Mouse (Mus musculus): Measurements from ENCODE around the gene Ppp2r2d.

Ppp2r2d gene

DNA sequence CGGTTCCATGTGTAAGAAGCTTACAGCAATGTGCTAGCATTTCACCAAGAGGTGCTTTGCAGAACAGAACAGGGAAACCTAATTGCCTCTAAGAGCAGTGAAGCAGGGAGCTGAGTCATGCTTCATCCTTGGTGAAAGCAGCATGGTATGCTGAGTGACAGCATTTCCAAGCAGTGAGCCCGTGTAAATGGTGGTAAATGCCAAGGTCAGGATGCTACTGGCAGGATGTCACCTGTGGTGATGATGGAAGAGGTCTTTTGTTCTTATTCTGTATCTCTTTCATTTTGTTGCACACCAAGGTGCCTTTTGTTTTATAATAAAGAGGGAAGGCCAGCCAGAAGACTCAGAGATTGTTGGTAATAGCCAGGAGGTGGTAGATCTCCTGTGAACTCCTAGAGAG is 10.8 kb downstream of the Ppp2r2d start:
- no peak for DNase-seq (ENCODE audit: low spot score in 2 of 2)

DNA sequence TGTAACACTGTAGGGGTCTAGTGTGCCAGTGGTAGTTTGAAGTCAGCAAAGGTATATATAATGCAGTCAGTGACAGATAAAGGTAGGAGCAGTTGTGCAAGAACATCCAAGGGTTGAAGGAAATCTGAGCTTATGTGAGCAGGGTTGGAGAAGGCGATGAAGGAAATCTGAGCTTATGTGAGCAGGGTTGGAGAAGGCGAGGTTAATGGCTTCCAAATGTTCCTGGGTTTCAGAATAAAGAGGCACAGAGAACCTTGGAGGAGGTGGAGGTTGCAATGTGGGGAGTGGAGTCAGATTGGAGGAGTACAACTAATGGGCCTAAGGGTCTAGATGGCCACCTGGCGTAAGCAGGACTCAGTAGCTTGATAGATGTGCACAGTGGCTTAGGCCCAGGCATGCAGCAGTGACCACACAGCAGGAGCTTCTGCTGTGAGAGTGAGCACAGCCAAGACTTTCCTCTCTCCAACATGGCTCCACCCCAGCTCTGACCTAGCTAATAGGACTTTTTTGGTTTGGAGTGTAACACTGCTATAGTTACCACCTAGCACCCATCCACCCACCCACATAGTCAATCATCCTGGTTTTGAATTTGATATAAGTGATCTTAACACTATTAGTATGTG is 18.2 kb downstream of the Ppp2r2d start:
- DNase-seq (ENCODE audit: low spot score in 2 of 2): no peak

DNA sequence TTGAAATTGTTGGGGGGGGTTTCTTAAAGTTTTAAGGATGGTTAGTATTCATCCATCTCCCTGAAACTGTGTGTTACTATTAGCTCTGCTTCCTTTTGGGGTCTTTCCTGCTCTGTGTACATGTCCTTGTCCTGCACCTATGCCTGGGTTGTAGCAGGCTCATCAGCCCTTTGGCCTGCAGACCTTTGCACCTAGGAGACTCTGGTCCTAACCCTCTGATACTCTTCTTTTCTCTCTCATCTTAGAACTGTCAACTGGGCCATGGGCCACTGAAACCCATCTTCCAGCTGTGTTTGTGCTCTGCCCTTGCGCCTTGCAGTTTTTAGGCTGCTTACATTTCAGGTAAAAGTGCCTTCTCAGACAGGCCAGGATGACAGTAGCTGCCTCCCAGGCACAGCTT is 18.9 kb downstream of the Ppp2r2d start:
- DNase-seq (ENCODE audit: low spot score in 2 of 2): no peak

DNA sequence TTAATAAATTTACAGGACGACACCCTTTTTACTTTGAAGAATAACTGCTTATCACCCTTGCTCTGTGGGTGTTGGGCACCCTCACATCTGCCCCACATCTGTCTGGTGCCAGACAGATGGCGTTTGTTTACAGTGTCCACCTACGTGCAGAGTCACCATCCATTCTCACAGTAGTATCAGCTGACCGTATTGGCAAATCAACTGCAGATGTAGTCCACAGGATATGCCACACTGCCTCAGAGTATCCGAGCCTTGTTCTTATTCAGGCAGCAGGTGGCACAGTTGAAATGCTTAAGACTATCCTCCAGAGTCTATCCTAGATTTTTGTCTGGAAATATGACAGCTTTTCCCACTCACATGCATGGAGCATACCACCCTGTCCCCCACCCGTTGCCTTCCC is 21.4 kb downstream of the Ppp2r2d start:
- no peak for DNase-seq (ENCODE audit: low spot score in 2 of 2)

DNA sequence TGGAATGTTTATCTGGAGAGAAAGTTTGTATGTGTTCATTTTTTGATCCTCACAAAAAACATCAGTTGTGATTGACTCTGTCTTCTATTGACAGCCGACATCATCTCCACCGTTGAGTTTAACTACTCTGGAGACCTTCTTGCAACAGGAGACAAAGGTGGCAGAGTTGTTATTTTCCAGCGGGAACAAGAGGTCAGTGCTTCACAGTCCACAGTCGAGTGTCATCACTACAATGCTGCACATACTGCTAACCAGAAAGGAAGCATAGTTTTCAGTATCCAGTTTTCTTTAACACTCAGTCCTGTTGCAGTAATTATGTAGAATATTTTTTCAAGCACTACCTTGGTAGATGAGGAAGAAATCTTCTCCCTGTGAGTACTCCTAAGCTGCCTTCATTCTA is 22.4 kb downstream of the Ppp2r2d start:
- no peak for DNase-seq (ENCODE audit: low spot score in 2 of 2)

DNA sequence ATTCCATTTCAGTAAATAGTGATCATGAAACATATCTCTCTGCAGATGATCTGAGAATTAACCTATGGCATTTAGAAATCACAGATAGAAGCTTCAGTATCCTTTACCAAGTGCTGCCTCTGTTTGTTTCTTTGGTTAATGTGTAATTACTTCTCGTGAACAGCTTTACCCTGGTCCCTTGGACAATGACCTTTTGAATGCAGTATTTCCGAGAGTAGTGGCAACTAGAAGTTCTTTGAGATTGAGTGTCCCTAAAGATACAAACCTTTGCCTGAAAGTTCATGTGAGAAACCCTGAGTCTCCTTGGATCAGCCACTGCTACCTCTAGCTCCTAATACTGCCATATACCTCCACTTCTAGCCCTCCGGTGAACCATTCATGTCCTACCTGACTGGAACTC is 27.1 kb downstream of the Ppp2r2d start:
- DNase-seq (ENCODE audit: low spot score in 2 of 2): no peak

DNA sequence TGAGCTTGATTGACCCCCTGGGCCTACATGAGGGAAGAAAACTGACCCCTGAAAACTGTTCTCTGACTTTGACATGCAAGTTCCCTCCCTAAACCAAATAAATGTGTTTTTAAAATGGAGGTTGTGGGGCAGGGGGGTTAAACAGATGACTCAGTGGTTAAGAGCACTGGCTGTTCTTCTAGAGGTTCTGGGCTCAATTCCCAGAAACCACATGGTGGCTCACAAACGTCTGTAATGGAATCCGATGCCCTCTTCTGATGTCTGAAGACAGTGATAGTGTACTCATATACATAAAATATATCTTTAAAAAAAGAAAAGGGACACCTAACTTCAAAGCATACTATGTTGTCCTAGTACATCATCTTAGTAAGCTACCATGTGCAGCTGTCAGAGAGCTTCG is 29.2 kb downstream of the Ppp2r2d start:
- DNase-seq (ENCODE audit: low spot score in 2 of 2): no peak

DNA sequence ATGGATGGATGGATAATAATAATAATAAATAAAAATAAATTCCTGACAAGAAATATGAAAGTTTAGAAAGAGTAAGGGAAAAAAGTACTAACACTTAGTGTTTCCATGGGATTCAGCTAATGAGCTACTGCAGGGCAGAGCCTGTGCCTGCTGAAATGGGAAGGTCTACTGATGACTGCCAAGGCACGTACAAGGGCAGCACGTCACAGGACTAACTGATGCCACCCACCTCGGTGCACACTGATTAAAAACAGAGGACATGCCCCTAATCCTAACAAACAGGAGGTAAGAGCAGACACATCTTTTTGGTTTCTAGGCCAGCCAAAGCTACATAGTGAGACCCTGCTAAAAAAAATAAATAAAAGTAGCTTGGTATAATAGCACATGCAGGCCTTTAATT is 37.8 kb downstream of the Ppp2r2d start:
- no peak for DNase-seq (ENCODE audit: low spot score in 2 of 2)

DNA sequence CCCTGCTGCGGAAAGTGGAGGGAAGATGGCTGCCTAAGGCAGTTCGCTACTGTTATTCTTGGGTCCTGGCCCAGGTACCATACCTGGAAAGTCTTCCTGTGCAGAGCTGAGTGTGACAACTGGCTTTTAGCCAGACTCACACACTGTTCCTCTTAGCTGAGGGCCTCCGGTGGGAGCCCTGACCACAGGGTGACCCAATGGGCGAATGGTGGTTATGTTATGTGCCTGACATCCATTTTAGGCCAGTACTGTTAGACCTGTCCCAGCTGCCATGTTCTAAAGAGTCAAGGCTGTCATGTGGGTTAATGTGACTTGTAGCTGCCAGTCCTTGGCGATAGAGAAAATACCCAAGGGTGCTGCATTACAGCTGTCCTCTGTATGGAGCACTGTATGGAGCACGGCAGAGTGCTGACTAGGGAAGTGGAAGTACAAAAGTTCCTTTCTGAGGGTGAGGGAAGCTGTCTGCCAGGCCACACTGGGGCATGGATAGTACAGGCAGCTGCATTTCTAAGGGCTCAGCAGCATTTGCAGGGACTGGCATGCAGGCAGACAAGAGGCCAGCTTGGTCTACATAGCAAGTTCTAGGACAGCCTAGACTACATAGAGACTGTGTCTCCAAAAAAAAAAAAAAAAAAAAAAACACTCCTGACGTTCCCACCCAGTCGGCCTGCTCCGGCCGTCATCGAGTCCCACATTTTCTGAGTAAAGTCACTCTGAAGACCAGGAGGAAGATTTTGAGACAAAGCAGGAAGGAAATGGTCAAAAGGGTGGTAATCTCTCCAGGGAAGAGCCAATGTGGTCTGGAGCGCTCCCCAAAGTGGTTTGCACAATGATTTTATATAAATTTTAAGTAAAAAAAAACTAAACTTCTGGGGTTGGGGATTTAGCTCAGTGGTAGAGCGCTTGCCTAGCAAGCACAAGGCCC is 39.7 kb downstream of the Ppp2r2d start:
- DNase-seq (ENCODE audit: low spot score in 2 of 2): no peak

DNA sequence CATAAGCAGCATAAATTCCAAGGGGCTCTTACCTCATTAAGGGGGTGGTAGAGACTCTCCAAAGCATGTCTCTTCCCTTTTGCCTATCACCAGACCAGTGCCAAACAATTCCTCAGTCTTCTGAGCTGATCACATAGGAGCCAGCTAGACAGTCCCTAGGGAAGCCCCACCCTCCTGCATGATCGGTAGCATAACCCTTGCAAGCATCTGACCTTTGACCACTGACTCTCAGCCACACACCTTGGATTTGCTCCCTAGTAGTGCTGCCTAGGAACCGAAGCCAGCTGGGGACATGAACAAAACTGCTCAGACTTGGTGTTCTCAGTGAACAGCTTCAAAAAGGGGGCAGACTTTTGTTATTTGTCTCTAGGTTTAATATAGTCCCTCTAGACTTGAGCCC is 52.2 kb downstream of the Ppp2r2d start:
- DNase-seq (ENCODE audit: low spot score in 2 of 2): no peak

DNA sequence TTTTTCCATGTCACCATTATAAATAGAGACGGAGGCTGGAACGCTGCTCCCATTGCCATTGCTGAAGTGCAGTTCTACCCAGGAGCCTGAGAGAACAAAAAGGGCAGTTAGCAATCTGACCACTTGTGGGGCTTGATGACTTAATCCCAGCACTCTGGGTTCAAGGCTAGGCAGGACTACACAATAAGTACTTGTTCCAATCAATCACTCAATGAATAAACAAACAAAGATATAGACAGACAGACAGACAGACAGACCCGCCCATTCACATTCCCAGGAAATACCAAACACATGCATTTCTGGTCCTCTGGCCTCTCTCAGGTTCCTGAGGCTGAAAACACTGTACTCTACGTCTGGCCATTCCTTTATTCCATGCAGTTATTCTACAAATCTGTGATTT is 52.9 kb downstream of the Ppp2r2d start:
- no peak for DNase-seq (ENCODE audit: low spot score in 2 of 2)

DNA sequence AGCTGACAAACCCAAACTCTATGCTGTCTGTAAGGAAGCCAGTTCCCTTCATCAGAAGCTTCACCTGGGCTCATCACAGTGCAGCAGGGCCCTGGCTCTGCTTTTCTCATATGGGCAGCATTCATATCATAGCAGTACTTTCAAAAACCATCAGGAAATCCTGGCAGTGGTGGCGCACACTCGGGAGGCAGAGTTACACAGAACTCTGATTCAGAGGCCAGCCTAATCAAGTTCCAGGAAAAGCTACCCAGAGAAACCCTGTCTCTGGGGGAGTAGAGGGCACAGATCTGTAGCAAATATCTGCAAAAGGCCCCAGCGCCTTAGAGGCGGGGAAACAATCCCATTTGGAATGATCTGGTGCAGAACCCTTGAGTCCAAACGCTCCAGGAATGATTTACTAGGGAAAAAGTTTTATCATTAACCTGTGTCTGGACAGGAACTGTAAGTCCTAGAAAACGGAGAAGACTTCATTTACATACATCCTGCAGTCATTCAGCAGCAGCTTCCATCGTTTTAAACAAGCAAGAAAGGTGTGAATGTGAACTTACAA is 58.1 kb downstream of the Ppp2r2d start:
- no peak for DNase-seq (ENCODE audit: low spot score in 2 of 2)

DNA sequence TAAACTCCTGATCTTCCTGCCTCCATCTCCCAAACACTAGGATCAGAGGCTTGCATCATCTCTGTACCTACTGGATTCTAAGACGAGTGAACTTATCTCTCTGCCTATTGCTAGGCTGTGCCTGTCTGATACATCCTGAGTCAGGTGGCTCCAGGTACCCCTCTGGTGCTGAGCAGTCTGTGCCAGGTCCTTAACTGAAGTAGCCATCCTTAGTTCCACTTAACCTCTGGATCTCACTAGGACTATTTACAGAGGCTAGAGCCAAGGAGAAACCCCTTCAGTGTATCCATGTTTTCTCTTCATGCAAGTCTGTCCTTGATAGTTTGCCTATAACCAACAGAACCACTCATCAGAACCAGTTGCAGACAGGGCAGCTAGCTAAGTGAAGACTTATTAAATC is 60.6 kb downstream of the Ppp2r2d start:
- no peak for DNase-seq (ENCODE audit: low spot score in 2 of 2)

DNA sequence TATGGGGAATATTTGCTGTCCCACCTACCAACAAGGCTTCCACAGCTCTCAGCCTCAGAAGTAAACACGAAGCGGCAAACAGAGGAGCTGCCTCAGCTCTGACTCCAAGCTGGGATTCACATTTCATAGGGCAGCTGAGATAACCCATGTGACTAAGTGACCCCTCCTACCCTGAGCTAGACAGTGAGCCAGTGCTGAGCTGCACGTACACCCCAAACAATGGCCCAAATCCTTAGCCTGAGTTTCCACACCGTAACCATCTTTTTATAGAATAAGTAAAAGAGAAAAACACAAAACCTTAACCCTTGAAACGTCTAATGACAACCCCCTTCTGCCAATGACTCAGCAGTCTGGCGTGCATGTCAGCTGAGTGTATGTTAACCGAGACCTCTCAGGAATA is 61.2 kb downstream of the Ppp2r2d start:
- DNase-seq (ENCODE audit: low spot score in 2 of 2): no peak

DNA sequence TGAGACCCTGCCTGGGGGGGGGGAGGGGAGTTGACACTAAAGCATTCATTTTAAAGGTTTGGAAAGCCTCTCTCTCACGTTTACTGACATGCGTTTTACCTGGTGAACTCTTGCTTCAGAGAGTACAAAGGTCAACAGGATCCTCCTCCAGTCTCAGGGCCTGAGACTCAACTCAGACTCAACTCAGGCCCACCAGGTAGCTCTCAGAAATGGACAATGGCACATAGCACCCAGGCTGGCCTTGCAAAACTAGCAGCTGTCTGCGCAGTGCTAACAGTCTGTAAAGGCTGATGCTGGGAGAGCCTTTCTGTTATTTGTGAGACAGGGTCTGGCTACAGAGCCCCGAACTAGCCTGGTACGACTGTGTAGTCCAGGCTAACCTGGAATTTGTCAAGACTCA is 62.1 kb downstream of the Ppp2r2d start:
- DNase-seq (ENCODE audit: low spot score in 2 of 2): no peak

DNA sequence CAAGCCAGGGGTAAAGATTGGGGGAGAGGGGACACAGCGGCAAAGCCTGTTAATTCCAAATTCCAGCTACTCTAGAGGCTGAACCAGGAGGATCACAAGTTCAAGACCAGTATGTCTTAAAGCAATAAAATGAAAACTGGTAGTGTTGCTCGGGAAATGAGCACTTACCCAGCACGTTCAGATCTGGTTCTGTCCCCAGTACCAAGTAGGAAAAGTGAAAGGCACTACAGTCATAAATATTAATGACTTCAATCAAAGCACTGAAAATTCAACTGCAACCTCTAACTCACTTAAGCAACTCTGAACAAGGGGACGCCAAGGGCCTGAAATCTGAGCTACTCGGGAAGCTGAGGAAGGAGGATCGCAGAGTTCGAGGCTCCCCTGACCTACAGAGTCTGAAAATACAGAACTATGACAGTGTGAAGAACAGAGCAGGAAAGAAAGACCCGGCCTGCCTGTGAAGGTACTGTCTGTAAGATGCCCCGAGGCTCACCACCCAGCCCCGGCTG is 62.9 kb downstream of the Ppp2r2d start:
- no peak for DNase-seq (ENCODE audit: low spot score in 2 of 2)

DNA sequence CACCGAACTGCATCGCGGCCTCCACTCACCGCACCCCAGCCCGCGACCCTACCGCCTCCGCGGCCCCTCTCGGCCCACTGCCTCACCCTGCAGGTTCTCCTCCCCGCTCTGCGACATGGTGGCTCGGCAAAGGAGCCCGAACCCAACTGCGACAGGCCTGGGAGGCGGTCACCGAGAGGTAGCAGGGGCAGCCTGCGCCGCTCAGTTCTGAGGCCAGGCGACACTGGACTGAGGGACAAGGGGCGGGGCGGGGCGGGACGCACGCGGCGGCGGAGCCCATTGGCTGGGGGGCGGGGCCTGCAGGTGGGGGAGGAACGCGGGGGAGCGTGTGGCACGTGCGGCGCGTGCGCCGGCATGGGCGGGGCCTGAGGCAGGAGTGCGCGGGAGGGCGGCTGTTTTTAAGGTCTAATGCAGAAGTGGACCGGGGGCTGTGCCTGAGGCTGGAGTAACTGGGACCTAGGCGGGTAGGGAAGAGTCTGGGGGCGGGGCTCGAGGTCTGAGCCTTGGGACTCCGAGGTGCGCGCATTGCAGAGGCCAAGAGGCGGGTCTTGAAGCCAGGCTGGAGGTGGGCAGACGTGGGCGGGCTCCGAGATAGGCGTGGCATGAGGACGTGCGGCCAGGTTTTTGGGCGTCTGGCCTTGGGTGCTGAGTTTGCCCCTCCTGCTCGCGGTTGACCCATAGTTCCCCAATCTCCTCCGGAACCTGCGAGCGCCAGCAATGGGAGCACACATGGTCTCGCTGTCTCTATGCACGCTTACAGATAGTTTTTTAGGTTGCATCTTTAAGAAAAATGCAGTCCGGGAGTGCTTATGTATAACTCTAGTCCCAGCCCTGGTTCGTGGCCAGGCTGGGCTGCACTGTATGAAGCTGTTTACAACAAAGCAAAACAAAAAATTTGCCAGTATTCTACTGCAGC is 63.7 kb downstream of the Ppp2r2d start, which contains the start of gene Bnip3:
Gene Bnip3 (minus strand): TSS at position 243 of the 916 bp plus-strand sequence.
- DNase-seq (ENCODE audit: low spot score in 2 of 2): peak; percentile 75 to 91

DNA sequence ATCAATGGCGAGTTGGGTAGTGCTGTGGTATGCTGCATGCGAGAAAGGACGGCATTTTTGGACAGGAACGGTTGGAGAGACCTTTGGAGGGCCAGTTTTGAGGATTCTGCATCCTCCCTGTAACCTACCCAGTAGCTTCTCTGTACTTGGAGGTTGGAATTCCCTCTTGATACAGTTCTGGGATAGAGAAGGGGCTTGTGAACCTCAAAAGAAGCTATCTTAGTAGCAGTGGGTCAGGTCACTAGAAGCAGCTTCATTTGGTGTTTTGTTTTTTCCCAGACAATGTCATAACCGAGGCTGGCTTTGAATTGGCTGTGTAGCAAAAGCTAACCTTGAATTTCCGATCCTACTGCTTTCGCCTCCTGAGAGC is 64.3 kb downstream of the Ppp2r2d start:
- no peak for DNase-seq (ENCODE audit: low spot score in 2 of 2)

DNA sequence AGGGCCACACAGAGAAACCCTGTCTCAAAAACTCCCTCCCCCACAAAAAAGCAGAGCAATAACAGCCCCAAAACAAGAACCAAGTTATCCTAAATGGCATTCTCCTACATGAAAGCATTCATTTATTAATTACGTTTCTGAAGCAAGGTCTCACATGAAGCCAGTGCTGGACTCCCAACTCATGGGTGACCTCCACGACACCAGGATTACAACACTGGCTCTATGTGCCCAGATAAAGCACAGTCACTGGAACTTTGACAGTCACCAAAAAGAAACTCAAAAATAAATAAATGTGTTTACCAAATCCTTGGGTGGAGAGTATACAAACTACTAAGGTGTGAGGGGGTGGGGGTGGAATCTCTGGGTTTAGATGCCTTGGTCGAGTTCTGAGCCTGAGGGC is 67.7 kb downstream of the Ppp2r2d start:
- DNase-seq (ENCODE audit: low spot score in 2 of 2): no peak

DNA sequence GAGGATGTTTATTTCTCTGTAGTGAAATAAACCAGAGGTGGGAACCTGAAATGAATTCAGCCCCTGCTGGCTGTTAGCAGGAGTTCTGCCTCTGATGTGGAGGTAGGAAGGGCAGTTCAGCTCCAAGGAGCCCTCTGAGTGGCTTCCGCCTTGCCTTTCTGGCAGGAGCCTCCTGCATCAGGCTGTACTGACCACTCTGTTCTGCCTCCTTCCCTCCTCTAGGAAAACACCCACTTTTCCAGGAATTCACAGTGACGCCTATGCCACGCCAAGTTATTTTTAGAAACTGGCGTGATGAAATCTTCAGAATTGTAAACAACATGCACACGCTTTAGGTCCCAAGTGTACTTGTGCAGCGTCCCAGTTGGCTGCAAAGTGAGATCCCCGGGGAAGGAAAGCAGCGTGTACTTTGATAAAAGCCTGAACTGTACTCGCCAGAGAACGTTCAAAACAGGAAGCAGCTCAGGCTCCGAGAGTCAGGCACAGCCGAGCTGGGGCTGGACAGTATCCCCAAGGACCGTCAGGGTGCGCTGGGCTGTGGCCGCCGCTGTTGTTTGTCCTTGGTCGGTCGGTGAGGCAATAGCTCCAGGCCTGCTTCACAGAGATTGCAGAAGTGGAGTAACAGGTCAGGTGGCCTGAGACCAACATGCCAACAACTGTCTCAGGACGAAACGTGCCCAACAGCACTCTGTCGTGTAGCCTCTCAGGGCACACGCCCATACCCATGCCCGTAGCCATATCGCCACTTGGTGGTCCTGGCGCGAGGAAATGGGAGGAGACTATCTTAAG is 73.5 kb downstream of the Ppp2r2d start:
- DNase-seq (ENCODE audit: low spot score in 2 of 2): peak; percentile 23 to 64

DNA sequence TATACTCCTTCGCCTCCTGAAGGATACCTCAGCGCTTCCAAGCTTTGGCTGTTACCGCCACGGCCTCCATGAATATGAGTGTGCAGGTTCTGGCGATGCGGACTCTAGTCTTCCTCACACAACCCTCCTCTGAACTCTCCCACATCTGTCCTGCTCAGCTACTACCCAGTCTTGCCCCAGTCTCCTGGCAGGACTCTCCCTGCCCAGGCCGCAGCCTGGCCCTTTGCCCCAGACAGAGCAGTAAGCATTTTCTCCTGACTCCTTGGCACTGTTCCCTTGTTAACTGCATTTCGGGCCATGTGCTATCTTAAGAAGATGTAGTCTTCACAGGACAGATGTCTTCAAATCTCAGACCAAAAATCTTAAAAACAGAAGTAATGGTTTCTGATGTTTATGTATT is 75.7 kb downstream of the Ppp2r2d start:
- no peak for DNase-seq (ENCODE audit: low spot score in 2 of 2)
